1 mouse cellular context compared by ENCODE assay signal in genomic region chr15:27629046-27629445, GRCm38 (mm10).
TF ChIP-seq lines count a peak whose summit lies in the region.

No protein-coding gene starts in this region.

TF ChIP-seq in MEL, 35 proteins besides CTCF, POLR2A, EP300 and RAD21 (continued from another document):
- TF ChIP-seq TAL1 (IDR thresholded peaks at IDR 0.05; ENCODE audit: low read length) (no peak), USF2 (IDR thresholded peaks at IDR 0.05; ENCODE audit: borderline replicate concordance in 1 of 2, insufficient read depth in 1 of 2, low read depth in 1 of 2, low read length in 2 of 2) (no peak), TBP (IDR thresholded peaks at IDR 0.05; ENCODE audit: low read depth, low read length) (no peak), POLR2AphosphoS2 (IDR thresholded peaks at IDR 0.05; ENCODE audit: low read length) (no peak), MYB (IDR thresholded peaks at IDR 0.05; ENCODE audit: low read depth, low read length) (no peak), ETS1 (IDR thresholded peaks at IDR 0.05; ENCODE audit: low read depth, low read length) (no peak), ZC3H11A (IDR thresholded peaks at IDR 0.05; ENCODE audit: low read depth, low read length) (no peak), HCFC1 (IDR thresholded peaks at IDR 0.05; ENCODE audit: low read depth, low read length) (no peak)
